Mouse (Mus musculus): ENCODE measurements around the gene Olfr112. TPM values are rescaled to one million over a fixed set of nuclear protein-coding genes. Genes with fewer than 3 reads are reported as not detected.
"Not testable (repeated sequence)": the region's sequence is repeated elsewhere in the genome, so short reads cannot be mapped to it uniquely, and the experiment has no call there.

Olfr112 gene
- not detected for total RNA-seq (2021)

- no peak for DNase-seq (ENCODE audit: extremely low spot score in 1 of 2, low spot score in 1 of 2)
These were observed at the start of gene Olfr112 for GRCm38 (mm10) chr17:37569351-37569750. Gene Olfr112, minus strand, starts transcription at chr17:37569451.

- DNase-seq (ENCODE audit: extremely low spot score in 1 of 2, low spot score in 1 of 2) = no peak
These were observed 23.4 kb upstream of the Olfr112 start, which contains the start of gene Olfr114 for GRCm38 (mm10) chr17:37592643-37593042. Gene Olfr114, minus strand, starts transcription at chr17:37592743.

GRCm38 (mm10) chr17:37577563-37577962, 8.3 kb upstream of the Olfr112 start, which contains the start of gene Olfr113:
Gene Olfr113, minus strand, starts transcription at chr17:37577663.
- no peak for DNase-seq (ENCODE audit: extremely low spot score in 1 of 2, low spot score in 1 of 2)

GRCm38 (mm10) chr17:37558913-37559615, 10.2 kb downstream of the Olfr112 start:
- no peak for DNase-seq (ENCODE audit: extremely low spot score in 1 of 2, low spot score in 1 of 2)

GRCm38 (mm10) chr17:37543800-37544435, 25.3 kb downstream of the Olfr112 start:
- DNase-seq (ENCODE audit: extremely low spot score in 1 of 2, low spot score in 1 of 2) = no peak

GRCm38 (mm10) chr17:37541454-37542119, 27.7 kb downstream of the Olfr112 start:
- DNase-seq (ENCODE audit: extremely low spot score in 1 of 2, low spot score in 1 of 2) = no peak

GRCm38 (mm10) chr17:37538416-37538815, 30.8 kb downstream of the Olfr112 start:
- DNase-seq (ENCODE audit: extremely low spot score in 1 of 2, low spot score in 1 of 2) = not testable (repeated sequence)

- no peak for DNase-seq (ENCODE audit: extremely low spot score in 1 of 2, low spot score in 1 of 2)
These were observed 34.1 kb downstream of the Olfr112 start for GRCm38 (mm10) chr17:37535173-37535572.

GRCm38 (mm10) chr17:37525427-37525826, 43.8 kb downstream of the Olfr112 start:
- not testable (repeated sequence) for DNase-seq (ENCODE audit: extremely low spot score in 1 of 2, low spot score in 1 of 2)

- DNase-seq (ENCODE audit: extremely low spot score in 1 of 2, low spot score in 1 of 2) = not testable (repeated sequence)
These were observed 44.6 kb downstream of the Olfr112 start for GRCm38 (mm10) chr17:37524612-37525011.

Other genes starting within 250 kb of the Olfr112 start
- gene Olfr103, start 229.8 kb downstream of the Olfr112 start, total RNA-seq (2021) = not detected
- gene Olfr104-ps, start 209.9 kb downstream of the Olfr112 start, total RNA-seq (2021) = not detected
- gene Olfr105-ps, start 190.4 kb downstream of the Olfr112 start, total RNA-seq (2021) = not detected
- not detected for gene Olfr106-ps, start 179.1 kb downstream of the Olfr112 start, total RNA-seq (2021)
- not detected for gene Olfr107, start 170.2 kb downstream of the Olfr112 start, total RNA-seq (2021)
- gene Olfr108, start 124.0 kb downstream of the Olfr112 start, total RNA-seq (2021) = not detected
- not detected for gene Olfr109, start 110.5 kb downstream of the Olfr112 start, total RNA-seq (2021)
- gene H2-M2, start 85.9 kb downstream of the Olfr112 start, total RNA-seq (2021) = not detected
- gene Olfr110, start 77.0 kb downstream of the Olfr112 start, total RNA-seq (2021) = not detected
- gene Olfr111, start 61.4 kb downstream of the Olfr112 start, total RNA-seq (2021) = not detected
- gene Olfr113, start 8.2 kb upstream of the Olfr112 start, total RNA-seq (2021) = not detected
- not detected for gene Olfr114, start 23.3 kb upstream of the Olfr112 start, total RNA-seq (2021)
- not detected for gene Olfr115, start 57.7 kb upstream of the Olfr112 start, total RNA-seq (2021)
- gene Olfr116, start 57.7 kb upstream of the Olfr112 start, total RNA-seq (2021) = not detected
- not detected for gene Olfr117, start 94.3 kb upstream of the Olfr112 start, total RNA-seq (2021)
- gene Olfr118, start 97.5 kb upstream of the Olfr112 start, total RNA-seq (2021) = not detected
- gene Olfr119, start 127.1 kb upstream of the Olfr112 start, total RNA-seq (2021) = not detected
- gene Olfr120, start 152.4 kb upstream of the Olfr112 start, total RNA-seq (2021) = not detected
- gene Olfr121, start 179.4 kb upstream of the Olfr112 start, total RNA-seq (2021) = not detected
- gene Olfr122, start 199.2 kb upstream of the Olfr112 start, total RNA-seq (2021) = not detected
- gene Olfr123, start 224.1 kb upstream of the Olfr112 start, total RNA-seq (2021) = not detected
- gene Olfr124, start 230.4 kb upstream of the Olfr112 start, total RNA-seq (2021) = not detected

All from layer of hippocampus, postnatal 25 days (tissue).